Mouse (Mus musculus): ENCODE measurements around the gene Smbd1.

DNA sequence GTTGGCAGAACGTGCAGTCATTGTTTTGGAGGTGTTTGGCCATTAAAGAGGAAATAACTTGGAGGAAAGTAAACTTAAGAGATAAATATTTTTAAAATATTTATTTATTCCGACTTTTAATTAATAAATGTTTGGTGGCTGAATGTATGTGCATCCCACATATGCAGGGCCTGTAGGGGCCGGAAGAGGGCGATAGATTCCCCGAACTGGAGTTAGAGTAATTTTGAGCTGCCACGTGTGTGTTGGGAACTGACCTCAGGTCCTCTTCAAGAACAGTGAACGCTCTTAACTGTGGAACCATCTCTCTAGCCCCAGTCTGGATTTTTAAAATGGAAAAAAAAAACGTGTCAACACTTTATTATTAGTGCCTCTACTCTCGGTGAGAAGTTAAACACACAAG lies 3.1 kb upstream of the Smbd1 start:
- TF ChIP-seq POLR2A (IDR thresholded peaks at IDR 0.05; ENCODE audit: borderline replicate concordance, extremely low read depth, low read depth, low read length) (no peak), CTCF (IDR thresholded peaks at IDR 0.05; ENCODE audit: insufficient read depth, low read length) (0 out of 2 replicates have a peak, but pooled peaks have one; percentile 12)

Measured in lung, adult 2 months (tissue).